Mouse (Mus musculus): ENCODE data around the gene Ctse. TPM values are rescaled to one million over a fixed set of nuclear protein-coding genes. Genes with fewer than 3 reads are reported as not detected.

The Ctse gene
- total and polyA plus RNA-seq, 3 experiments = 1.4 to 11.6 (median 1.7) TPM

DNA sequence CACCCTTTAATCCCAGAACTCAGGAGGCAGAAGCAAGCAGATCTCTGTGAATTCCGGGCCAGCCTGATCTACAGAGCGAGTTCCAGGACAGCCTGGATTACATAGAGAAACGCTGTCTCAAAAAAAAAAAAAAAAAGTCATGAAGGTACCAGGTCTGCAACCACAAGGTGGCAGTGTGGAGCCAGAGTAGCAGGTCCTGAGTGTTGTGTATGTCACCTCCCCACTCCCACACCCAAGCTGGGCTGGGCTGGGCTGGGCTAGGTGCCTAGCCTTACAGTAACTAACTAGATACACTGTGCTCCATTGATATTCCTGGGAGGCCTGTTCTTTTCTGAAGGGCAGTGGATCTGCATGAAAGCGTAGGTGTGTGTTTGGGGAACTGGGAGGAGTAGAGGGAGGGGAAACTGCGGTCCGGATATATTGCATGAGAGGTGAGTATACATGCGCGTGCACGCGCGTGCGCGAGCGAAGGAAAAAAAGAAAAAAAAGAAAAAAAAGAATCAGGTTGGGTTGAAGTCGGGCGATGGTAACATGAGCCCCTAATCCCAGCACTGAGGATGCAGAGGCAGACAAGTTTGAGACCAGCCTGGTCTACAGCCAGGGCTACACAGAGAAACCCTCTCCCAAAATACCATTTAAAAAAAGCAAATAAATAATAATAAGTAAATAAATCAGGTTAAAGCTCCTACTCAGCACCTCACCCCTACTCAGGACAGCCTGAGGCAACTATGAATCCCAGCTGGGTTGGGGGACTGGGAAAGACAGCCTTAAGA lies 24.6 kb upstream of the Ctse start (continued):
- TF ChIP-seq MXI1 (IDR thresholded peaks at IDR 0.05; ENCODE audit: low read depth, low read length) = peak; percentile 32; the same call in 1 of the 2 replicates
- TF ChIP-seq NELFE (IDR thresholded peaks at IDR 0.05; ENCODE audit: low read depth, low read length) = no peak
- no peak for TF ChIP-seq CHD1 (IDR thresholded peaks at IDR 0.05; ENCODE audit: low read depth, low read length)
- TF ChIP-seq ELF1 (IDR thresholded peaks at IDR 0.05; ENCODE audit: low read depth, low read length) = peak; percentile 37; the same call in 1 of the 2 replicates
- TF ChIP-seq E2F4 (IDR thresholded peaks at IDR 0.05; ENCODE audit: insufficient replicate concordance, low read depth, low read length) = no peak
- peak; percentile 15; the same call in 1 of the 2 replicates for TF ChIP-seq MEF2A (IDR thresholded peaks at IDR 0.05; ENCODE audit: borderline replicate concordance, low read depth, low read length)
- TF ChIP-seq JUND (conservative IDR thresholded peaks at IDR 0.05; ENCODE audit: low read depth, low read length) = no peak

DNA sequence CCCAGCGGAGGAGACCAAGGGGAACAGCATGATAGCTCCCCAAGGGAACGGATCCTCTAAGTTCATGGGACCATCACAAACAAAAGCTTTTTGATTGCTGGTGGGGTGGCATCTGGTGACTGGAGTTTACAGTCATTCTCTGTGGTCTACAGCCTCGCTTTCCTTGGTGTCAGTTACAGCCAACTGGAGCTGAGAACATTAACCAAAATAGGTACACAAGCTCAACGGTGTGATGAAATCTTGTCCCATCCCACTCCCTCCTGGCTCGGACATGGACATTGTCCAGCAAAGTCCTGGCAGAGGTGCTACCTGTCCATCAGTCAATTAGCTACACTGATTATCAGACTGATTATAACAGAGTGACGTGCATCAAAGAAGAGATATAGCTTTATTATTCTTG lies 23.5 kb upstream of the Ctse start:
- Histone ChIP-seq H3K4me1 (ENCODE audit: control insufficient read depth in 1 of 2, insufficient read depth in 2 of 2) (peaks cover 0 to 26% of the 10 kb centered on the region in 2 experiments; a peak in 2 of 4 replicates), H3K9me3 (replicated peaks; ENCODE audit: low read length) (peaks cover 3% of the 10 kb centered on the region), H3K9ac (ENCODE audit: insufficient read depth, low read depth) (no peak overlapping the region), H3K36me3 (replicated peaks in 1 of 2; ENCODE audit: control insufficient read depth in 1 of 2, insufficient read depth in 1 of 2, low read length in 1 of 2) (no peaks in the 10 kb centered on the region), H3K4me2 (ENCODE audit: insufficient read depth, low read depth, poor library complexity, severe bottlenecking) (no peak overlapping the region), H3K4me3 (replicated peaks in 1 of 3; ENCODE audit: low read depth in 2 of 3, low read length in 2 of 3, poor library complexity in 1 of 3) (no peak overlapping the region), H3K27me3 (replicated peaks) (no peaks in the 10 kb centered on the region), H3K79me2 (replicated peaks; ENCODE audit: control insufficient read depth, extremely low read depth, insufficient read depth, poor library complexity, severe bottlenecking) (no peaks in the 10 kb centered on the region), H3K27ac (ENCODE audit: insufficient read depth, low read depth) (no peak overlapping the region)
- TF ChIP-seq ZMIZ1 (IDR thresholded peaks at IDR 0.05; ENCODE audit: low read depth, low read length) (no peak), HCFC1 (IDR thresholded peaks at IDR 0.05; ENCODE audit: low read depth, low read length) (no peak), CHD1 (IDR thresholded peaks at IDR 0.05; ENCODE audit: low read depth, low read length) (no peak), ZKSCAN1 (IDR thresholded peaks at IDR 0.05; ENCODE audit: borderline replicate concordance, low read depth, low read length) (no peak), CHD2 (IDR thresholded peaks at IDR 0.05; ENCODE audit: low read length) (no peak), E2F4 (IDR thresholded peaks at IDR 0.05; ENCODE audit: insufficient replicate concordance, low read depth, low read length) (no peak), CTCF (conservative IDR thresholded peaks at IDR 0.05 in 1 of 2, IDR thresholded peaks at IDR 0.05 in 1 of 2; ENCODE audit: low read depth in 2 of 2, low read length in 2 of 2) (no peak), SIN3A (IDR thresholded peaks at IDR 0.05; ENCODE audit: low read length) (no peak), SMC3 (IDR thresholded peaks at IDR 0.05; ENCODE audit: low read depth, low read length) (no peak), POLR2AphosphoS2 (IDR thresholded peaks at IDR 0.05; ENCODE audit: low read depth, low read length) (no peak), MAZ (IDR thresholded peaks at IDR 0.05; ENCODE audit: low read depth, low read length) (no peak), MYC (IDR thresholded peaks at IDR 0.05; ENCODE audit: low read depth, low read length) (no peak), MEF2A (IDR thresholded peaks at IDR 0.05; ENCODE audit: borderline replicate concordance, low read depth, low read length) (no peak), MAFK (IDR thresholded peaks at IDR 0.05; ENCODE audit: insufficient replicate concordance, low read length) (no peak), EP300 (IDR thresholded peaks at IDR 0.05; ENCODE audit: low read length) (no peak)
- no peak for DNase-seq (ENCODE audit: extremely low read depth)
- dilution Hi-C loops (cut with MboI; ENCODE audit: extremely low pct_ligation_motif_present, extremely low pct_unique_long_range_greater_than_20kb, low sequenced_read_pairs) = loop anchor here (25.0 kb wide), 1 partner anchor 248 kb away; the partner anchor contains the start of gene Rab29
- in situ Hi-C loops (cut with MboI; ENCODE audit: low pct_ligation_motif_present, low pct_unique_long_range_greater_than_20kb, low sequenced_read_pairs) = loop anchor here (5.0 to 10.0 kb wide), 2 partner anchors 43 to 150 kb away; no protein-coding TSS in a partner anchor

Data from CH12.LX (cell line).